Mouse (Mus musculus): ENCODE results near the gene Myo1f.

GRCm38 (mm10) chr17:33607273-33607672 is 51.8 kb downstream of the Myo1f start:
- TF ChIP-seq POLR2A (IDR thresholded peaks at IDR 0.05; ENCODE audit: borderline replicate concordance, control insufficient read depth, low read depth, low read length) (no peak), CTCF (IDR thresholded peaks at IDR 0.05; ENCODE audit: control insufficient read depth, insufficient read depth, low read length) (no peak)
